Mouse (Mus musculus): ENCODE results near the gene 1700023F06Rik. TPM values are rescaled to one million over a fixed set of nuclear protein-coding genes. Genes with fewer than 3 reads are reported as not detected.

The 1700023F06Rik gene
- polyA plus RNA-seq, 1 experiment from 2014 or later: 0.38 TPM

DNA sequence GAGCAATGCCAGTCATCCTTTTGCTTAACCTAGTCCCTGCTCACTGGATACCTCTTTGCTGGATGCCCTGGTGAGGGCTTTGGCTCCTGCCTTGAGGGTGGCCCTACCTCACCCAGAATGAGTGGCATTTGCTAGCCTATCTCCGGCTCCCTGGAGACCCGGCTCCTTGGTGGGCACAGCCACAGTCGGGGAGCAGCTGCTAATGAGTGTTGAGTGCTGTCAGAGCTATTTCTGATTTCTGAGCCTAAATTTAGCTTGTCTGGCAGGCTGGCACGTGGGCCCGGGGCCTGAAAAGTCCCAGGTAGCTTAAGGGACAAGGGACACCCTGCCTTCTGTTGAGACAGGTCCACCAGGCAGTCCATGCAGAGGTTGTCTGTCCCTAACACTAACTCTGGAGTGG lies 31.1 kb downstream of the 1700023F06Rik start:
- no peak overlapping the region for H3K27ac ChIP-seq (ENCODE audit: low read length)
- ATAC-seq (no peak), DNase-seq (ENCODE audit: low spot score) (no peak)

DNA sequence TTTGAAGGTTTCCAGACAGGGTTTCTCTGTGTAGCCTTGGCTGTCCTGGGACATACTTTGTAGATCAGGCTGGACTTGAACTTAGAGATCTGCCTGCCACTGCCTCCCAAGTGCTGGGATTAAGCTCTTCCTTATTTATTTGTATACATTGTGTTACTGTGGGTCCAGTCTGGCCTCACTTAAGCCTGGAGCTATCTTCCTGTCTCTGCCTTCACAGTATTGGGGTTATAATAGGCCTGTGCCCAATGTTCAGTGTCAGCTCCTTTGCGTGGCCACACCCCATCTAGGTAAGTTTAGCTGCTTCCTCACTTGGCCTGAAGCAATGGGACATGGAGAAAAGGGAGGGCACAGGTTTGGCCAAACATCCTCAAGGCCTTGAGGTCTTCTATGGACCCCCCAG lies 31.8 kb downstream of the 1700023F06Rik start:
- H3K4me1 ChIP-seq (ENCODE audit: insufficient read depth, low read depth, low read length): no peaks in the 10 kb centered on the region
- TF ChIP-seq EP300 (IDR thresholded peaks at IDR 0.05): no peak
- no peaks in the 10 kb centered on the region for H3K36me3 ChIP-seq (ENCODE audit: insufficient read depth, low read length)
- DNase-seq (ENCODE audit: low spot score): no peak
- no peak overlapping the region for H3K9ac ChIP-seq (replicated peaks; ENCODE audit: low read depth)
- no peak overlapping the region for H3K4me3 ChIP-seq (ENCODE audit: low read depth, low read length)
- no peak overlapping the region for H3K27ac ChIP-seq (ENCODE audit: low read length)
- H3K27me3 ChIP-seq (replicated peaks; ENCODE audit: insufficient read depth, low read length): peaks cover 4% of the 10 kb centered on the region; the same call in 1 of the 2 replicates
- ATAC-seq: no peak
- no peaks in the 10 kb centered on the region for H3K9me3 ChIP-seq (ENCODE audit: low read length)
- no peak overlapping the region for H3K4me2 ChIP-seq (replicated peaks; ENCODE audit: low read depth, low read length)
- 90% methylated on average over 1 of the region's 1 CpGs for WGBS

More for the DNA sequence above, 31.1 kb downstream of the 1700023F06Rik start:
- Histone ChIP-seq H3K27me3 (replicated peaks; ENCODE audit: insufficient read depth, low read length) (no peaks in the 10 kb centered on the region), H3K9ac (replicated peaks; ENCODE audit: low read depth) (no peak overlapping the region), H3K36me3 (ENCODE audit: insufficient read depth, low read length) (no peaks in the 10 kb centered on the region), H3K4me2 (replicated peaks; ENCODE audit: low read depth, low read length) (0 out of 2 replicates have a peak overlapping the region, but pooled peaks have one; percentile 1), H3K9me3 (ENCODE audit: low read length) (no peaks in the 10 kb centered on the region), H3K4me1 (ENCODE audit: insufficient read depth, low read depth, low read length) (no peaks in the 10 kb centered on the region), H3K4me3 (ENCODE audit: low read depth, low read length) (no peak overlapping the region)
- TF ChIP-seq CTCF (IDR thresholded peaks at IDR 0.05): no peak
- TF ChIP-seq EP300 (IDR thresholded peaks at IDR 0.05): no peak
- WGBS: 68% methylated on average over 5 of the region's 5 CpGs

DNA sequence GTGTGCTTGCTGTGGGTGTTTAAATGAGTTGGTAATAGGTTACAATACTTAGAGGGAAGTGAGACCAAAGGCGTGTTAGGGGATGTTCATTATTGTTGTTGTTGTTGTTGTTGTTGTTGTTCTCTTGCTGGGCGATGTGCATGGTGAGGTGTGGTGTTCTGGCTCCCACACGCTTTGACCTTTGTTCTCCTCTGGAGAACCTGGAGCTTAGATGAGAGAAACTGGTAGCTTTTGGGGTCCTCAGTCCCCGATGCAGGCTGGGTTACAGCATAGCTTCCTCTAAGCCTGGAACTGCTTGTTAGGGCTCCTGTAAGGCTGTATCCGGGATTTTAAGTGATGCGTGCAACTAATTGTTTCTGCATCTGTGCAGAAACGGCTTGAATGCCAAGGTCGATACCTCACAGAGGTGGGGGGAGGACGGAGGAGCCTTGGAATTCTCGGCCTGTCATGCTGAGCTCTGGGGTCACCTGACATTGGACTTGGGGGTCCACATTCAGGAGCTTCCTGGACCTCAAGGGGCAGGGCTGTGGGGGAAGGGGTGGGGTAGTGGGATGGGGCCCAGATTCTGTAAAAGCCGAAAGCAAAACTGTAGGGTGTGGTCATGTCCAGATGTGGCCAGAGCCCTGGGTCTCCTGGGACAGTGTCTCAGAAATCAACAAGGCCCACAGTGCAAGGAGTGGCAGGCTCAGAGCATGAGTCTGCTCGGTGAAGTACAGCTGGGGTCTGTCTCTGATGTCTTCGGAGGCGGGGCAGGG lies 32.5 kb downstream of the 1700023F06Rik start:
- 66% methylated on average over 14 of the region's 14 CpGs for WGBS
- Histone ChIP-seq H3K9me3 (ENCODE audit: low read length) (no peaks in the 10 kb centered on the region), H3K4me3 (ENCODE audit: low read depth, low read length) (no peak overlapping the region), H3K9ac (replicated peaks; ENCODE audit: low read depth) (no peak overlapping the region), H3K36me3 (ENCODE audit: insufficient read depth, low read length) (no peaks in the 10 kb centered on the region), H3K27me3 (replicated peaks; ENCODE audit: insufficient read depth, low read length) (peaks cover 10% of the 10 kb centered on the region), H3K4me2 (replicated peaks; ENCODE audit: low read depth, low read length) (no peak overlapping the region), H3K27ac (ENCODE audit: low read length) (no peak overlapping the region), H3K4me1 (ENCODE audit: insufficient read depth, low read depth, low read length) (0 out of 2 replicates have a peak, but pooled peaks cover 2% of the 10 kb centered on the region)
- no peak for DNase-seq (ENCODE audit: low spot score)
- ATAC-seq: no peak
- TF ChIP-seq EP300 (IDR thresholded peaks at IDR 0.05) (no peak), CTCF (IDR thresholded peaks at IDR 0.05) (no peak)

DNA sequence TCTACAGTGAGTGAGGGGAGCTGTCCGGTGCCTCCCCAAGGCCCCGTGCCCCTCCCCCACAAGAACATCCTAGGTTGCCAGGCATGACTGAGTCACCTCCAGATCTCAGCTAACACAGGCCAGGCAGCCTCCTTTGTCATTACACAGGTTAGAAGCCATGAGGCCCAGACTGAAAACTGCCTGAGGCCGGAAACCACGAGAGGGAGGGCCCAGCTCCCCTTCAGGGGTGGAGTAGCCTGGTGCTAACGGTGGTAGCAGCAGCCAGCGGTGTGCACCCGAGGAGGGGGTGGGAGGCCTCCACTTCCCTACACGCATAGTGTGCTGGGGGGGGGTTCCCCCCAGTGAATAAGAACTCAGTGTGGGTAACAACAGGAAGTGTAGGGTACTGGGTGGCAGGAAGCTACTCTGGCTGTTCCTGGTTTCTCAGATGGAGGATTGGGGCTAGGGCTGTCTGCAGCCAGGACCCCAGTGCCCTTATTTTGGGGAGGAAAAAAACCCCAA lies 33.4 kb downstream of the 1700023F06Rik start:
- Histone ChIP-seq H3K9ac (replicated peaks; ENCODE audit: low read depth) (no peak overlapping the region), H3K27ac (ENCODE audit: low read length) (no peak overlapping the region)
- DNase-seq (ENCODE audit: low spot score): peak; percentile 55

DNA sequence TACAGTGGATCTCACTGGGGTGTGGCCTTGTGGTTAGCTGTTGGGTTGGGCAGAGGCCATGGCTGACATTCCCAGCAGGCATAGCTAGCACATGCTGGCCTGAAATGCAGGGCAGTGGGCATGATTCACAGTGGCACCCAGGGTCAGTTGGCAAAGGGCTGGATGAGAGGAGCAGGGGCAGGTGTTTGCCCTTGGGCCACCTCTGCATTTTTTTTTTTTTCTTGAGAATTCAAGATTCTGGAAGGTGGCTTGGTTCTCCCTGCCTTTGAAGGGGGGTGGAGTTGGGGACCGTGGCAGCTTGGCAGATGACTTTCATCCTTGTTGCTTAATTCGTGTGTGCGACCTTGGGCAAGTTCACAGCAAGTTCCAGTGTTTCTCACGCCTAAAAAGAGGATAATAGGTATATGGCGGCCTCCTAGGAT lies 33.9 kb downstream of the 1700023F06Rik start:
- H3K36me3 ChIP-seq (ENCODE audit: insufficient read depth, low read length): no peaks in the 10 kb centered on the region
- H3K9ac ChIP-seq (replicated peaks; ENCODE audit: low read depth): no peak overlapping the region
- no peak for TF ChIP-seq EP300 (IDR thresholded peaks at IDR 0.05)
- TF ChIP-seq CTCF (IDR thresholded peaks at IDR 0.05): no peak
- H3K27me3 ChIP-seq (replicated peaks; ENCODE audit: insufficient read depth, low read length): peaks cover 19% of the 10 kb centered on the region
- H3K4me2 ChIP-seq (replicated peaks; ENCODE audit: low read depth, low read length): peak overlapping the region; percentile 8; the same call in 1 of the 2 replicates
- H3K27ac ChIP-seq (ENCODE audit: low read length): no peak overlapping the region
- no peak overlapping the region for H3K4me3 ChIP-seq (ENCODE audit: low read depth, low read length)
- DNase-seq (ENCODE audit: low spot score) (no peak), ATAC-seq (no peak)
- no peaks in the 10 kb centered on the region for H3K9me3 ChIP-seq (ENCODE audit: low read length)
- WGBS: 70% methylated on average over 5 of the region's 5 CpGs
- 0 out of 2 replicates have a peak, but pooled peaks cover 2% of the 10 kb centered on the region for H3K4me1 ChIP-seq (ENCODE audit: insufficient read depth, low read depth, low read length)

More for the DNA sequence above, 33.4 kb downstream of the 1700023F06Rik start:
- Histone ChIP-seq H3K4me2 (replicated peaks; ENCODE audit: low read depth, low read length) (no peak overlapping the region; the same call in 1 of the 2 replicates), H3K9me3 (ENCODE audit: low read length) (no peaks in the 10 kb centered on the region), H3K4me1 (ENCODE audit: insufficient read depth, low read depth, low read length) (0 out of 2 replicates have a peak, but pooled peaks cover 2% of the 10 kb centered on the region), H3K27me3 (replicated peaks; ENCODE audit: insufficient read depth, low read length) (peaks cover 19% of the 10 kb centered on the region), H3K36me3 (ENCODE audit: insufficient read depth, low read length) (no peaks in the 10 kb centered on the region), H3K4me3 (ENCODE audit: low read depth, low read length) (no peak overlapping the region)
- no peak for TF ChIP-seq EP300 (IDR thresholded peaks at IDR 0.05)
- no peak for TF ChIP-seq CTCF (IDR thresholded peaks at IDR 0.05)
- 43% methylated on average over 8 of the region's 8 CpGs for WGBS
- ATAC-seq: peak; percentile 53

DNA sequence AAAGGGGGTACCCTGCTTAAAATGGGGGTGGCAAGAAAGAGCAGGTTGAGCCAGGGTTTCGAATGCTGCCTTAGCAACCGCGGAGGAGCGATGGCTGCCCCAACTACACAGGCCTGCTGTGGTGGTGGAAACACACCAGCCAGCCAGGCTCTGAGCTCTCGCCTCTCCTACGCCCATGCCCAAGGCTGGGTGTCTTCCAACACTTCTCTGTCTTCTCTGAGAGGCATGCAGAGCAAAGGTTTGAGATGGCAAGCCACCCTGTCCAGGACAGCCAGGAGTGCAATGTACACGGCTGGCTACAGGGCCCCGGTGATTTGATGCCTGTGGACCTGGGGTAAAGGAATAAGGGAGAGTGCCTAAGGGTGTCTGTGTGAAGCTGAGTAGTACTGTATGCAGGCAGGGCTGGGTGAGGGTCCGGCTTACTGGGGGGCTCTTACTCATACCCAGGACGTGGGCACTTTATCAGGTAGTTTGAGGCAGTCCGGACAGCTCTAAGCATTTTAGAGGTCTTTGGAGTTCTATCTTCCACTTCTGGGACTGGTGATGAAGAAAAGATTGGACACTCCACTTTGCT lies 34.5 kb downstream of the 1700023F06Rik start:
- DNase-seq (ENCODE audit: low spot score) (no peak), ATAC-seq (no peak)
- 89% methylated on average over 11 of the region's 11 CpGs for WGBS

More for the DNA sequence above, 34.5 kb downstream of the 1700023F06Rik start:
- Histone ChIP-seq H3K9me3 (ENCODE audit: low read length) (no peaks in the 10 kb centered on the region), H3K36me3 (ENCODE audit: insufficient read depth, low read length) (no peaks in the 10 kb centered on the region), H3K4me1 (ENCODE audit: insufficient read depth, low read depth, low read length) (0 out of 2 replicates have a peak, but pooled peaks cover 2% of the 10 kb centered on the region), H3K4me2 (replicated peaks; ENCODE audit: low read depth, low read length) (peak overlapping the region; percentile 8; the same call in 1 of the 2 replicates), H3K27me3 (replicated peaks; ENCODE audit: insufficient read depth, low read length) (peaks cover 19% of the 10 kb centered on the region), H3K9ac (replicated peaks; ENCODE audit: low read depth) (no peak overlapping the region), H3K27ac (ENCODE audit: low read length) (no peak overlapping the region), H3K4me3 (ENCODE audit: low read depth, low read length) (no peak overlapping the region; the same call in 1 of the 2 replicates)
- TF ChIP-seq CTCF (IDR thresholded peaks at IDR 0.05) (no peak), EP300 (IDR thresholded peaks at IDR 0.05) (no peak)

Measured in lung, postnatal 0 days (tissue).